Mouse (Mus musculus): ENCODE measurements around the gene Insc. TPM values are rescaled to one million over a fixed set of nuclear protein-coding genes. Genes with fewer than 3 reads are reported as not detected.

Insc gene
- polyA plus RNA-seq, 1 experiment from 2014 or later, result 1.7 TPM

GRCm38 (mm10) chr7:114896966-114897697, 153.6 kb downstream of the Insc start:
- H3K4me2 ChIP-seq (ENCODE audit: low read length), result no peak overlapping the region

More at GRCm38 (mm10) chr7:114896966-114897697, 153.6 kb downstream of the Insc start:
- Histone ChIP-seq H3K27me3 (ENCODE audit: control insufficient read depth, insufficient read depth, low read depth, low read length) (no peaks in the 10 kb centered on the region), H3K36me3 (ENCODE audit: control insufficient read depth, insufficient read depth, low read length) (no peaks in the 10 kb centered on the region), H3K9me3 (replicated peaks; ENCODE audit: control insufficient read depth, low read length, poor library complexity, severe bottlenecking) (no peaks in the 10 kb centered on the region), H3K4me3 (ENCODE audit: low read depth, low read length) (no peak overlapping the region), H3K9ac (ENCODE audit: low read depth, low read length) (no peak overlapping the region), H3K27ac (ENCODE audit: low read length) (no peak overlapping the region), H3K4me1 (ENCODE audit: control insufficient read depth, insufficient read depth, low read length) (0 out of 2 replicates have a peak, but pooled peaks cover 2% of the 10 kb centered on the region)
- ATAC-seq, result peak; percentile 66; the same call in 1 of the 2 replicates
- WGBS, result 42% methylated on average over 15 of the region's 15 CpGs

Other genes with a start within 250 kb of the Insc start
- gene Cyp2r1, start 180.7 kb upstream of the Insc start, polyA plus RNA-seq (2015; fragmentation: Nextera tagmentation; extraction: Ambion mirVana), result 1.4 and 1.8 TPM in 2 replicates
- 6.0 and 10.0 TPM in 2 replicates for gene Calca, start 107.3 kb upstream of the Insc start, polyA plus RNA-seq (2015; fragmentation: Nextera tagmentation; extraction: Ambion mirVana)
- gene Calcb, start 25.1 kb upstream of the Insc start, polyA plus RNA-seq (2015; fragmentation: Nextera tagmentation; extraction: Ambion mirVana), result 0.39 TPM in 1 of 2 replicates, not detected in the other